Mouse (Mus musculus) heart, postnatal 10 days (tissue): ENCODE data around the gene Dhx8. TPM values are rescaled to one million over a fixed set of nuclear protein-coding genes. Genes with fewer than 3 reads are reported as not detected.

Experiments
- DNase-seq, 2 experiments: peaks; one replicate each; pipeline ENCODE4 v3.0.0; 2021
- intact Hi-C: fragments of 180-260 bp; cut with DNase I; formaldehyde crosslinking; loops from one replicate; pipeline ENCODE4 v1.15.1; 2025
- total RNA-seq, 2 experiments: library from RNA; stranded (reverse); gene quantifications; 2 replicates each; pipeline ENCODE4 v1.2.3; 2021

Dhx8 gene
- total RNA-seq, 2 experiments from 2014 or later: 19.0 to 21.0 TPM

DNA sequence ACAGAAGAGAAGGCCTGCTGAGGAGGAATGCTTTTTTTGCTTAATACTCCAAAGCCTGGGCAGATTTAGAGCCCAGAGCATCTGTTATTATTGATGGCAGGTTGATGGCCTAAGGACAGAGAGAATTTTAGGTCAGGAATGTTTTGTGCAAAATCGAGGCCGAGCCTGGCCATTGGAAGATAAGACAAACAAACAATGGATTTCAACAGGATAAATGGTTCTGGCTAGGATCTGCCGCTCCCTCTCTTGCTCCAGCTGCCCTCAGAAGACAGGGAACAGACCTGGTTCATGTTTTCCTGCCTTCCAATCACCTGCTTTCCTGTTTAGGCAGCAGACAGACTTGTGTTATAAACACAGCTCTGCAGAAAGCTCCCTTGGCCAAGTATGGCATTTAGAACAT, 3.4 kb upstream of the Dhx8 start:
- intact Hi-C loops: no loop called here
- DNase-seq: no peak

- peak in 1 of 2 experiments; percentile 11 for DNase-seq
- intact Hi-C loops: no loop called here
Observed at GRCm38 (mm10) chr11:101733596-101733995, 877 bp downstream of the Dhx8 start.

GRCm38 (mm10) chr11:101756616-101757015, 23.9 kb downstream of the Dhx8 start:
- intact Hi-C loops: no loop called here
- no peak for DNase-seq

DNA sequence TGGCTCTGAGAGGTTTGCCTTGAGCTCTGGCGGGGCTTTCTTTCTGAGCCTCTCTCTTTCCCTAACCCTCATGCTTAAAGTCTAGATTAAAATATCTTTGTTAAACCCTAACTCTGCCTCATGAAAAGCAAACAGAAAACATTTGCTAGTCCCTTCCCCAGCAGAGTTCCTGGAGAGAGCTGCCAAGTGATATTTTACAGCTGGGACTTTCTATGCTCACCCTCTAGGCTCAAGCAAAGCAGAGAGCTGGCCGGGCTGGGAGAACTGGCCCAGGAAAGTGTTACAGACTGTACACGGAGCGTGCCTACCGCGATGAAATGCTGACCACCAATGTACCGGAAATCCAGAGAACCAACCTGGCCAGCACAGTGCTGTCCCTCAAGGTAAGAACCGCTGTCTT, 24.6 kb downstream of the Dhx8 start:
- peak in 1 of 2 experiments; percentile 38 for DNase-seq

GRCm38 (mm10) chr11:101758431-101758830, 25.7 kb downstream of the Dhx8 start:
- intact Hi-C loops: no loop called here
- DNase-seq: no peak

More for the DNA sequence above, 24.6 kb downstream of the Dhx8 start:
- intact Hi-C loops: no loop called here

DNA sequence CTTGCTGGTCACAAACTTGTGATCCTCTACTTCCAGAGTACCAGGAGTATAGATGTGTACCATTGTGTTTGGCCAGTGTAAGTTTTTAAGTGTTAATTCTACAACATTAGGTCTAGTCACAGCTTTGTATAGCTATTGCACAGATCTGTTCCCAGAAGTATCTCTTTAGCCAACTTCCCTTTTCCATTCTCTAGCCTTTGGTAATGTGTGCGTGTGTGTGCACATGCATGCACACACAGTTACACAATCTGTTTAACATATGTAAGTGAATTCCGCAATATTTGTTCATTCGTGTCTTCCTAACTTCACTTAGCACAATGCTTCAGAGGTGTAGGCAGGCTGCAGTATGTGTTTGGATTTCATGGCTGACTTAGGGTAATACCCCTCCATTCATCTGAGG, 26.8 kb downstream of the Dhx8 start:
- intact Hi-C loops: no loop called here
- no peak for DNase-seq

- peak; percentile 48 to 66 for DNase-seq
- intact Hi-C loops: loop anchor here (1.0 to 5.0 kb wide), 2 partner anchors 49 to 147 kb away; no protein-coding TSS in a partner anchor
Observed at GRCm38 (mm10) chr11:101763723-101764122, 31.0 kb downstream of the Dhx8 start.

DNA sequence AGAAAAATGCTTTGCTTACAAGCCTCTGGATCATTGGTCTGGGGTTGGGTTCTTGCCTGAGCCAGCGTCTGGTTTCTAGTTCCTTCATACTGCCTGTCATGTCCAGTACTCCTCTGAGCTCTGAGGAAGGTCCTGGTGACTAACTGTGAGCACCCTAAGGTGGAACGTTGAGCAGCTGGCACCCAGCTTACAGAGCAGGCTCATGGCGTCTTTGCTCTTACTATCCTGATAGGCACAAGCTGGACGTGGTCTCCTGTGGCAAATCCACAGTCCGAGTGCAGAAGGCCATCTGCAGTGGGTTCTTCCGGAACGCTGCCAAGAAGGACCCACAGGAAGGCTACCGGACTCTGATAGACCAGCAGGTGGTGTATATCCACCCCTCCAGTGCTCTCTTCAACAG, 31.8 kb downstream of the Dhx8 start:
- intact Hi-C loops: loop anchor here (5.0 kb wide), 1 partner anchor 48 kb away; no protein-coding TSS in a partner anchor
- DNase-seq: no peak

DNA sequence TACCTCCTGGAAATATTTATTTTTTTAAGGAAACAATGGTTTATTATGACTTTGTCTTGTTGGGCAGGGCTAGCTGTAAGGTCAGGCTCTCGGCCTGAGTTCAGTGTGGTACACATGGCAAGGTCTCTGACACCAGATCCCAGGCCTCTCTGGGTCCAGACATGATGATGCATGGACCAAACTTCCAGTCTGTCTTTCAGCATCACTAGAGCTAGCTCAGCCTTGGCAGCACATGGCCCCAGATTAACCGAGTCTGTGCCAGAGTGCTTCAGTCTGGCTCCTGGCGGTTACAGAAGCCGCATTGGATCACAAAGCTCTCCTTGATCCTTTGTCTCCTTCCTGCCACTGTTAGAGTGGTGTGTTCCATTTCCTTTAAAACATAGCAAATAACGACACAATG, 34.6 kb downstream of the Dhx8 start:
- intact Hi-C loops: no loop called here
- no peak for DNase-seq

- intact Hi-C loops: no loop called here
- DNase-seq: no peak
Observed at GRCm38 (mm10) chr11:101768721-101769120, 36.0 kb downstream of the Dhx8 start.

- intact Hi-C loops: no loop called here
- no peak for DNase-seq
Observed at GRCm38 (mm10) chr11:101770266-101770665, 37.5 kb downstream of the Dhx8 start.

- DNase-seq: no peak
- intact Hi-C loops: no loop called here
Observed at GRCm38 (mm10) chr11:101772027-101772426, 39.3 kb downstream of the Dhx8 start.

DNA sequence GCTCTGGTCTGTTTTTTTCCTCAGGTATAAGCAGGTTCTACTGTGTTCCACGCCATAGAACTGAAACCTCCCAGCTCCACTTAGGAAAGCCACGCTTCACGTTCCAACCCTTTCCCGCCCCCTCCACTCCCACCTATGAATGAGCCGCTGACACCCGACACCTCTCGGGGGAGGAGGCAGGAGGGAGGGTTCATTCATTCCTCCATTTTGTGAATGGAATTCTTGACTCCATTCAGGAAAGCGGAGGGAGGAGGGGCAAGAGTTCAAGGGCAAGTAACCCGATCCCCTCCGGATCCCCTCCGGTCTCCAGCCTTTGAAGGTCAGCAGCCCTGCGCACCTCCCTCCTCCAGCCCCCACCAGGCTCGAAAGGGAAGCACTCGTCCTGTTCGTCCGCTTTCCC, 39.7 kb downstream of the Dhx8 start:
- DNase-seq: peak; percentile 76 to 85
- intact Hi-C loops: no loop called here

- intact Hi-C loops: no loop called here
Observed at GRCm38 (mm10) chr11:101776846-101777245, 44.1 kb downstream of the Dhx8 start.

DNA sequence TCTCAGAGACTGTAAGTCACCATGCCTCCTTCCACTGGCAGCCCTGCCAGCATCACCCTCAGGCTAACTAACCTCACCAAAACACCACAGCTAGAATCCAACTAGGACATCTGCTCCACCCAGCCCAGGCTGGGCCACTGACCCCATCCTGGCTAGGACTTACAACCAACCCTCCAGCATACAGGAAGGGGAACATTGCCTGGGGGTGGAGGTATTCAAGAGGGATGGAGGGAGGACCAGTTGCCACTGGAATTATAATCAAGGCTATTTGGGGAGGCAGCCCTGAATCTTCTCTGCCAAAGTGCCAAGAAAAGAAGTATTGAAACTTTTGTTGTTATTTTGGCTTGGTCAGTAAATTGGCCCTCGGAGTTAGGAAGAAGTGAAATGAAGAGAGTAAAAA, 50.4 kb downstream of the Dhx8 start:
- intact Hi-C loops: loop anchor here (5.0 kb wide), 1 partner anchor 369 kb away; no protein-coding TSS in a partner anchor

More at GRCm38 (mm10) chr11:101776846-101777245, 44.1 kb downstream of the Dhx8 start:
- DNase-seq: no peak

DNA sequence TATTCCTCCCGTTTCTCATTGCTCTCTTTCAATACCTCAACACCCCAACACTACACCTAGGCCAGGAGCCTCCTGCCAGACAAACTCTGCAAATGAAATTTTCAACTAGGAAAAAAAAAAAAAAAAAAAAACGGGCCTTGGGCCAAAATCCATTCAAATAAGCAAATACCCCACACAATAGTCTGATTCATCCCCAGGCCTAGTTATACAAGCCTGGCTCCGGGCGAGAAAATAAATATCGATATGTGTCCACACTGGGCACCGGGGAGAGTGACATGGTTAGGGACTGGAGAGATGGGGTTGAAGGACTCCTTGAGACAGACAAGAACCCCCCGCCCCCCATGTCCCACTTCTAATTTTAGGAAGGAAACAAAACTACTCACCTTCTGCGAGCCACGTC, 50.9 kb downstream of the Dhx8 start:
- intact Hi-C loops: loop anchor here (5.0 kb wide), 1 partner anchor 369 kb away; no protein-coding TSS in a partner anchor
- no peak for DNase-seq

More for the DNA sequence above, 50.4 kb downstream of the Dhx8 start:
- no peak for DNase-seq

DNA sequence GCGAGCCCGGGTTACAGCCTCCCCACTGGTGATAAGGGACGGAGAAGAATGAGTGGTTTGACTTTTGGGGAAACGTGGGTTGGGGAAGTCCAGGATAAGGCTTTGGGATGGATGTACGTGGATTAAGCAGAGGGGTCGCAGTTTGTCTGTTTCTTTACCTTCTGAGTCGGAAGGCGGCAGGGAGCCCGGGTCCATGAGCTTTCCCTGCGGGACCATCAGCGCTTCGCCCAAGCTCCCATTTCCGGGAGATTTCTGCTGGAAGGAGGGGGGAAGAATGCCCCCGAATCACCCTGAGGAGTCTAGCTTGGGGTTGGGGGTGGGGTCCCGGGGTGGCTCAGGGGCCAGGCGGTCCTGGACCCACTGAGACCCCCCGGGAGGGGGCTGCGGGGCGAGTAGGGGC, 51.4 kb downstream of the Dhx8 start:
- no peak for DNase-seq
- intact Hi-C loops: loop anchor here (5.0 kb wide), 1 partner anchor 368 kb away; no protein-coding TSS in a partner anchor

GRCm38 (mm10) chr11:101784488-101785142, 51.9 kb downstream of the Dhx8 start:
- DNase-seq: peak; percentile 23 to 45
- intact Hi-C loops: loop anchor here (5.0 kb wide), 1 partner anchor 368 kb away; no protein-coding TSS in a partner anchor

DNA sequence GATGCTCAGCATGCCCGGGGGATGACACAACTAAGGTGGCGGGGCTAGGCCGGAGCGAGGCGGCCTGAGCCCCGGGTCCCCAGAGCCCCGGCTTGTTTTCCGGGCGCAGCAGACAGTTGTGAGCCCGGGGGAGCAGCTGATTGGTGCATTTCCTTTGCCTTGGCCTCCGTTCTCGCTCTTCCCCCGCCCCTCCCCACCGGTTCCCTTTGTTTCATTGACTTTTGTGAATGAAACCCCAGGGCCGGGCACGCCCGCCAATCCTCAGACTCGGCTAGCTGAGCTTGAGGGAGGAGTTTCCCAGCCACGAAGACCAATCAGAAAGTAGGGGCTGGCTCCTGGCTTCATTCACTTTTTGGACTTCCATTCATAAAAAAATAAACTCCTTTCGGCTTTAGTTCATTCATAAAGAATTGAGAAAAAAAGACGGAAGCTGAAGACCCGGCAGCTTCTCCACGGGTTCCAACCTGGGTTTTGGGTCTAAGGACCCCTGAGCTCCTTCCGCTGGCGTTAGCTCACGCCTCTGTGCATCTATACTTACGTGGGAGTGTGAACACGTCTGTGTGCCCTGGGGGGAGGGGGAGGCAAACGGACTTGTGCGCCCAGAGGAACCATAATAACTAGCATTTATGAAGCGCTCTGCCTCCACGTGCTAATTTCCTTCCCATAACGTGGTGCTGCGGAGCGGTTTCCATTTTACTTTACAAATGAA, 52.6 kb downstream of the Dhx8 start, which contains the start of gene Etv4:
TSS of gene Etv4 (minus strand) at position 229 of the 709 bp plus-strand sequence.
- intact Hi-C loops: no loop called here
- DNase-seq: peak; percentile 92 to 94

DNA sequence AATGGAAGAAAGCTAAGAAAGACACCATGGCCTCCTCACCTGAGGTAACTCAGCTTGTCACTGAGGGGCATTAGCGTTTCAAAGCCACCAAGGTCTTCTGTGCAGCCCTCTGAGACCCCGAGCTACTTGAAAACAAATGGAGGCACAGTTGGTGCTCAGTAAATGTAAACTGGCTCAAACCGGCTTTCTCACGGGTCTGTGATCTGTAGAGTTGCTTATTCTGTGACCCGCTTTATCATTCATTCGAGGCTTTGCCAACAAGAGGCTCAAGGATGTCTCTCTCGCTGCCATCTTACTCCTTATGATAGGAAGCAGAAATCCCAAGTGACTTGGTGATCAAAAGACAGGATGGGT, 53.1 kb downstream of the Dhx8 start:
- DNase-seq: no peak
- intact Hi-C loops: no loop called here

DNA sequence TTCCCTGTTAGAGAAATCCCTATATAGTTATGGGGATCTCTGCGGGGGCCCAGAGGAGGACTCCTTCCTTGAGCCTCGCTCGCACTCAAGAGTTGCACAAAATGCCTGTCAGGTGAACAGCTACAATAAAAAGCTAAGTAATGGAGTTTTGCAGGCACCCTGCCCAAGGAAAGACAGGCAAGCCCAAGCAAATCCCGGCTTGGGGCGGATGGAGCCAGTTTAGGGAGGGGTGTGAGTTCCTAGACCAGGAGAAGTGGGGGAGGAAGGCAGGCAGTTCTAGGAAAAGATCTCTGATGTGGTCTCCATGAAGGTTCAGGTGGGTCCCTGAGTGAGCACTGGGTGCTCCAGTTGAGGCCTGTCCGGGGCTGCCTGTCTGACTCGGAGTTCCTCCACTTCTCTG, 53.9 kb downstream of the Dhx8 start:
- intact Hi-C loops: no loop called here
- no peak for DNase-seq

GRCm38 (mm10) chr11:101787432-101787831, 54.7 kb downstream of the Dhx8 start:
- intact Hi-C loops: no loop called here
- no peak for DNase-seq
